19 mouse cellular contexts compared by ENCODE assay signal in the genomic region with DNA sequence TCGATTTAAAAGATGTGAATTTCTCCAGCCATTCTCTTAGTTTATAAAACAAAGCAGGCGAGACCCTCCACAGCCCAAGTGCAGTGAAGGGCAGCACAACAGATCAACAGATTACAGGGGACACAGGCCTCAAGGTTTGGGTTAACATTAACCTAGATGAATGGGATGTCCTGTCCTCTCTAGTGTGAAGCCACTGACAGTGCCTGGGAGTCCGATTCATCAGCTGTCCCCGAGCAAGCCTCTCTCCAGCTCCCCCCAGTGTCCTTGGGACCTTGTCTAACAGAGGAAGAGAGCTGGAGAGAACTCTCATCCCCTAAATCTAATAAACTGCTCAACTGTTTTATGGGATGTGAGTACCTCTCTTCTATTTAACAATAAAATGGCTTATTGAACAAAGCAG. TPM values are rescaled to one million over a fixed set of nuclear protein-coding genes. Genes with fewer than 3 reads are reported as not detected.
DNase-seq lines count a peak whose midpoint lies in the region; ATAC-seq and TF ChIP-seq lines count a peak whose summit lies in the region.
"Had no signal": no experiment of that assay in that cellular context is flagged by ENCODE, and none has a peak within 500 bp of the region (broad histone marks: within the 10 kb centered on the region; RNA-seq: fewer than 3 reads in every experiment).

No protein-coding gene starts in this region.

- 72% methylated on average over 4 of the region's 4 CpGs for WGBS in intestine, postnatal 0 days
- 68% methylated on average over 4 of the region's 4 CpGs for WGBS in intestine, embryonic 15.5 days
- WGBS in kidney, postnatal 0 days: 55% methylated on average over 4 of the region's 4 CpGs

- peak; percentile 20 to 30 for DNase-seq in adrenal gland, postnatal 36 days
- no peak for DNase-seq in adrenal gland, adult 18-20 months (ENCODE audit: low spot score in 2 of 2)
- DNase-seq in kidney, postnatal 0 days (ENCODE audit: low spot score): no peak
- DNase-seq in kidney, postnatal 25 days: no peak
- DNase-seq: adrenal gland, postnatal 14 days; cerebellum, adult 2 months; cerebellum, postnatal 10 days; gastrocnemius, postnatal 36 days; heart, adult 11 months had no signal

- H3K4me3 ChIP-seq in intestine, postnatal 0 days (ENCODE audit: low read depth, low read length): no peak overlapping the region
- H3K4me3 ChIP-seq in intestine, embryonic 15.5 days (replicated peaks): no peak overlapping the region
- H3K4me3 ChIP-seq in kidney, postnatal 0 days (replicated peaks; ENCODE audit: low read depth, low read length): no peak overlapping the region
- H3K4me3 ChIP-seq: embryonic facial prominence, embryonic 10.5 days; heart, embryonic 15.5 days; hindbrain, embryonic 15.5 days had no signal

- no peaks in the 10 kb centered on the region for H3K36me3 ChIP-seq in intestine, postnatal 0 days (ENCODE audit: control insufficient read depth, insufficient read depth)
- no peaks in the 10 kb centered on the region for H3K36me3 ChIP-seq in intestine, embryonic 15.5 days
- no peaks in the 10 kb centered on the region for H3K36me3 ChIP-seq in kidney, postnatal 0 days (ENCODE audit: insufficient read depth, low read length)
- H3K36me3 ChIP-seq: embryonic facial prominence, embryonic 10.5 days; heart, embryonic 15.5 days; hindbrain, embryonic 15.5 days had no signal

- no peaks in the 10 kb centered on the region for H3K9me3 ChIP-seq in intestine, postnatal 0 days (ENCODE audit: control insufficient read depth)
- H3K9me3 ChIP-seq in intestine, embryonic 15.5 days: no peaks in the 10 kb centered on the region
- no peaks in the 10 kb centered on the region for H3K9me3 ChIP-seq in kidney, postnatal 0 days (replicated peaks; ENCODE audit: low read length)
- H3K9me3 ChIP-seq: embryonic facial prominence, embryonic 10.5 days; heart, embryonic 15.5 days; hindbrain, embryonic 15.5 days had no signal

- H3K27ac ChIP-seq in intestine, postnatal 0 days (ENCODE audit: low read depth, low read length): no peak overlapping the region
- H3K27ac ChIP-seq in intestine, embryonic 15.5 days: no peak overlapping the region
- H3K27ac ChIP-seq in kidney, postnatal 0 days: no peak overlapping the region
- H3K27ac ChIP-seq: embryonic facial prominence, embryonic 10.5 days; heart, embryonic 15.5 days; hindbrain, embryonic 15.5 days had no signal

- no peaks in the 10 kb centered on the region for H3K4me1 ChIP-seq in intestine, postnatal 0 days (replicated peaks; ENCODE audit: control insufficient read depth, insufficient read depth, low read length)
- no peaks in the 10 kb centered on the region for H3K4me1 ChIP-seq in intestine, embryonic 15.5 days (replicated peaks)
- no peaks in the 10 kb centered on the region for H3K4me1 ChIP-seq in kidney, postnatal 0 days (replicated peaks; ENCODE audit: insufficient read depth, low read length)
- H3K4me1 ChIP-seq: hindbrain, embryonic 15.5 days had no signal

- no peaks in the 10 kb centered on the region for H3K27me3 ChIP-seq in intestine, postnatal 0 days (replicated peaks; ENCODE audit: control insufficient read depth, insufficient read depth, low read length)
- no peaks in the 10 kb centered on the region for H3K27me3 ChIP-seq in intestine, embryonic 15.5 days (replicated peaks)
- H3K27me3 ChIP-seq in kidney, postnatal 0 days (ENCODE audit: insufficient read depth, low read length): no peaks in the 10 kb centered on the region
- H3K27me3 ChIP-seq: heart, embryonic 15.5 days; hindbrain, embryonic 15.5 days had no signal

- H3K4me2 ChIP-seq in intestine, postnatal 0 days (replicated peaks; ENCODE audit: low read depth): no peak overlapping the region
- no peak overlapping the region for H3K4me2 ChIP-seq in intestine, embryonic 15.5 days (replicated peaks)
- H3K4me2 ChIP-seq in kidney, postnatal 0 days (ENCODE audit: low read length): no peak overlapping the region
- H3K4me2 ChIP-seq: heart, embryonic 11.5 days; heart, embryonic 15.5 days; hindbrain, embryonic 15.5 days had no signal

- no peak for ATAC-seq in intestine, postnatal 0 days
- no peak for ATAC-seq in intestine, embryonic 15.5 days
- ATAC-seq in kidney, postnatal 0 days (replicated peaks; ENCODE audit: low FRiP score, low read depth): no peak
- ATAC-seq: activated CD4-positive, CD25-positive, alpha-beta regulatory T cell, adult 4 months; forebrain, embryonic 14.5 days; Patski had no signal

- TF ChIP-seq CTCF in intestine, postnatal 0 days (IDR thresholded peaks at IDR 0.05; ENCODE audit: low read depth): 0 out of 2 replicates have a peak, but pooled peaks have one; percentile 4
- peak; percentile 19; the same call in 1 of the 2 replicates for TF ChIP-seq CTCF in kidney, postnatal 0 days (IDR thresholded peaks at IDR 0.05; ENCODE audit: low read depth)

- no peak overlapping the region for H3K9ac ChIP-seq in intestine, postnatal 0 days (ENCODE audit: low read depth, low read length)
- H3K9ac ChIP-seq in intestine, embryonic 15.5 days: no peak overlapping the region
- H3K9ac ChIP-seq in kidney, postnatal 0 days (ENCODE audit: low read depth, low read length): no peak overlapping the region
- H3K9ac ChIP-seq: heart, embryonic 15.5 days; hindbrain, embryonic 15.5 days had no signal

RNA-seq across cellular contexts. Expression of gene Tmem108, which starts 48.4 kb away (rescaled TPM):
- 1 to 10 TPM; 3.7 TPM for total RNA-seq in adrenal gland, postnatal 36 days (2021)
- total RNA-seq in adrenal gland, adult 18-20 months (2021): 1 to 10 TPM; 3.7 TPM
- 3.3 and 3.7 TPM in 2 replicates for polyA plus RNA-seq in intestine, postnatal 0 days (2015; fragmentation: Nextera tagmentation; extraction: Ambion mirVana)
- 9.9 and 10.2 TPM in 2 replicates for polyA plus RNA-seq in intestine, embryonic 15.5 days (2015; fragmentation: Nextera tagmentation; extraction: Ambion mirVana)
- polyA plus RNA-seq in kidney, postnatal 0 days (2015; fragmentation: Nextera tagmentation; extraction: Ambion mirVana): 5.0 and 5.5 TPM in 2 replicates
- total RNA-seq: gastrocnemius, adult 8-10 months; gastrocnemius, postnatal 36 days had no signal
- polyA plus RNA-seq: Patski had no signal

Comparison
In these comparisons a context has a peak if more than half of its experiments do, and no peak if none do; other contexts are left out.
1. DNase-seq: peak in adrenal gland, postnatal 36 days (2 of 2); none in adrenal gland, adult 18-20 months (0 of 2), kidney, postnatal 0 days (single experiment) and kidney, postnatal 25 days (0 of 2).